Mouse (Mus musculus) natural killer cell, adult 2 months (primary cell): Measurements from ENCODE around the gene Cyp4a29.
"Not testable (repeated sequence)": the region's sequence is repeated elsewhere in the genome, so short reads cannot be mapped to it uniquely, and the experiment has no call there.

ENCODE experiments used
- DNase-seq, 2 experiments: peaks; one replicate each; pipeline ENCODE4 v3.0.0; 2022; ENCODE audit warnings: low spot score in 2 of 2

The Cyp4a29 gene

DNA sequence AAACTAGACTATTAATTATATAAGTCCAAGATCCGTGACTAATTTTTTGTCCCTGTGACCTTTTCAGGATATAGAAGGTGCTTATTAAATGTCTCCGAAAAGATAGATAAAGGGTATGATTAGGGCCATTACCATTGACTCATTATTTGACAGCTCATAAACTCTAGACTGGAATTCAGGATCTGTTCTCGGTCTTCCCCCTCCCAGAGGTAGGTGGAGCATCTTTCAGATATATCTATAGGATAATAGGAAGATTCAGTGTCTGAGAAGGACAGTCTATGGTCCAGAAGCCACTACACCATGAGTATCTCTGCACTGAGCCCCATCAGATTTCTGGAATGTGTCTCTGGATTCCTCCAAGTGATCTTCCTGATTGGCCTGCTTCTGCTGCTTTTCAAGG is at the start of gene Cyp4a29:
Gene Cyp4a29, plus strand, starts transcription at position 301 of the 400 bp plus-strand sequence.
- no peak for DNase-seq

DNA sequence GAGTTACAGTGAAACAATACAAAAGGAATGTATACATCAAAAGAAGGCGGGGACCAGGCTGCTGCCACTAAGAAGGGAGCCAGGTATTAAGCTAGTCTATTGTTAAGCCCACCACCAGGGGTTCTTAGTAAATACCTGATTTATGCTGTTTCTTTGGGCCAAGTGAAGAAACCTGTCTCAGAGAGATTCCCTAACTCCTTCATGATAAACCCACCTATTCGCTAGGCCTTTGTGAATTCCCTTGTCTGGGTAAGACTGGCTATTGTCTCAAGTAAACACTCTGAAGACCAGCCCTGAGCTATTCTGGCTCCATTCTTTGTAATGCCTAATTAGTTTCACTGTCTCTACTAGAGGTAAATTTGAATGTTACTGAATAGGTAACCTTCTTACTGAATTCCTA is 9.0 kb upstream of the Cyp4a29 start:
- not testable (repeated sequence) for DNase-seq

DNA sequence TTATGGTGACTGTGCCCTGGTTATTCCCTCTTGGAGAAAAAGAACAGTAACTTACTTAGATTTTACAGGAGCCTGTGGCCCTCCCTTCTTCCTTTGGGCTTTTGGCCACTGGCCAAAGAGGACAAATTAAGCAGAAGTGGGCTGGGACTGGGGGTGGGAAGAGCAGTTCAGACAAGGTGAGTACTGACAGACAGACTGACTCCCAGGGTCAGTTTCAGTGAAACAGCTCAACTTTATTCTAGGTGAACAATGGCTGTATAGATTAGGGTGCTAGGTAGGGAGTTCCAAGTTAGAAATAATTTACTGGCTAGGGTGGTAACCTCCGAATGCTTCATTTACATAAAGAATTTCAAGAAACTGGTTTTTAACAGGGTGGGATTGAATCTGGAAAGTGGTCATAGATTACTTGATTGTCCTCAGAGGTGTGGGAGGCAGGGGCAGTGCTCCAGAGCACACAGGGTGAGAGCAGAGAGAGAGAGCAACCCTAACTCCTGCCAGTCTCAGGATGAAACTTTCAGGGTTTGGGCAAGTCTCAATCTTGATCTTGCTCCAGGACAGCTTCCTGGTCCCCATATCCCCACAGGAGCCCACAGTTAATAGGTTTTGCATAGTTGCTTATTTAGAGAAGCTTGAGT is 5.3 kb upstream of the Cyp4a29 start:
- no peak for DNase-seq

DNA sequence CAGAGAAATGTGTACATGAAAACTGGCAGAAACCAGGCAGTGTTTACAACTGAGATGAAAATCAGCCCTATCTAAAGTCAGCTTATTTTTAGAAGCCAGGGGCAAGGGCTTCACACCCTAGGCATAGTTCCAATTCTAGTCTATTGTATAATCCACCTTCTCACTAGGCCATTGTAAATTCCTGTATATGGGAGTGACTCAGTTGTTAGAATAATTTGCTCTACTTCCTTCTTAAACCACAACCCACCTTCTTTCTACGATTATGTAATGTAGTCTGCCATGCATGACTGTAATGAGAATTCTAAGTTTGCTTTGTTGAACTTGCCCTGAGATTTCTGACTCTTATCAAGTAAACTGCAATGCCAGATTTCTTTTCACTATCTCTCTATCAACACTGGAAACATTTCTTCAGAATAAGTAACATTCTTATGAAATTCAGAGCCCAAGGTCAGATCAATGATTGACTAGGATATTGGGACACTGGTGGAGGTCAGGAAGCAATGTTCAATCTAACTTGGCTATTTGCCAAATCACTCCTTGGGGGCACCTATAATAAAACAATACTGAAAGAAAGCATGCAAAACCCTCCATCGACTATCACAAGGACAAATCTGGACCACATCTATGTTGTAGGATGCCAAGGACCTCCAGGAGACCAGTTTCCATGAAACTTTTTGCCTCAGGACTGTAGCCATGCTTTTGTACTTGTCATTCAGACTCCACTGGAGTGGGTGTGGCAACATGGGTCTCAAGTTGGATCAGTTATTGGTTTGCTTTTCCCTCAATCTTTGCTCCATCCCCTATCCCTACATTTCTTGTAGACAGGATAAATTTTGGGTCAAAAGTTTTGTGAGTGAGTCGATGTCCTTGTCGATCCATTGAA is 23.0 kb downstream of the Cyp4a29 start:
- DNase-seq, result not testable (repeated sequence)

DNA sequence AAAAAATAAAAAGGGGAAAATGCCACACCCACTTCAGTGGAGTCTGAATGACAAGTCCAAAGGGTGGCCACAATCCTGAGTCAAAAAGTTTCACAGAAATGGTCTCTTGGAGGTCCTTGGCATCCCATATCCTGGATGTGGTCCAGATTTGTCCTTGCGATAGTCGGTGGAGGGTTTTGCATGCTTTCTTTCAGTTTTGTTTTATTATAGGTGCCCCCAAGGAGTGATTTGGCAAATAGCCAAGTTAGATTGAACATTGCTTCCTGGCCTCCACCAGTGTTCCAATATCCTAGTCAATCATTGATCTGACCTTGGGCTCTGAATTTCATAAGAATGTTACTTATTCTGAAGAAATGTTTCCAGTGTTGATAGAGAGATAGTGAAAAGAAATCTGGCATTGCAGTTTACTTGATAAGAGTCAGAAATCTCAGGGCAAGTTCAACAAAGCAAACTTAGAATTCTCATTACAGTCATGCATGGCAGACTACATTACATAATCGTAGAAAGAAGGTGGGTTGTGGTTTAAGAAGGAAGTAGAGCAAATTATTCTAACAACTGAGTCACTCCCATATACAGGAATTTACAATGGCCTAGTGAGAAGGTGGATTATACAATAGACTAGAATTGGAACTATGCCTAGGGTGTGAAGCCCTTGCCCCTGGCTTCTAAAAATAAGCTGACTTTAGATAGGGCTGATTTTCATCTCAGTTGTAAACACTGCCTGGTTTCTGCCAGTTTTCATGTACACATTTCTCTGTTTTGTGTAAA is 36.5 kb downstream of the Cyp4a29 start:
- not testable (repeated sequence) for DNase-seq

DNA sequence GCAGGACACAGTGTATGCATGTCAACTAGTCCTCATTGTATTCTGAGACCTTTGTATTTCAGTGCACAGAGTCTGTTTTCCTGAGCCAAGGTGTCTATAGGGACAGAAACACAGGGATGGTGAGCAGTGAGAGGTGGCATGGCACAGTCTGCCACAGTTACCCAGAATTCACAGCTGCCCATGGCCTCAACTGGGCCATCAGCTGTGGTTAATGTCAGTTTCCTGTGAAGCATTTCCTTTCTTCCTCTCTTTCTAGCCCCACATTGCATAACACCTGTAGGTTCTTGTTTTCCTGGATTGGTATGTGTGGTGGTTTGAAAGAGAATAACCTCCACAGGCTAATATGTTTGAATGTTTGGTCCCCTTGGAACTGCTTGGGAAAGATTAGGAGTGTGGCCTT is 38.5 kb downstream of the Cyp4a29 start:
- DNase-seq, result no peak

DNA sequence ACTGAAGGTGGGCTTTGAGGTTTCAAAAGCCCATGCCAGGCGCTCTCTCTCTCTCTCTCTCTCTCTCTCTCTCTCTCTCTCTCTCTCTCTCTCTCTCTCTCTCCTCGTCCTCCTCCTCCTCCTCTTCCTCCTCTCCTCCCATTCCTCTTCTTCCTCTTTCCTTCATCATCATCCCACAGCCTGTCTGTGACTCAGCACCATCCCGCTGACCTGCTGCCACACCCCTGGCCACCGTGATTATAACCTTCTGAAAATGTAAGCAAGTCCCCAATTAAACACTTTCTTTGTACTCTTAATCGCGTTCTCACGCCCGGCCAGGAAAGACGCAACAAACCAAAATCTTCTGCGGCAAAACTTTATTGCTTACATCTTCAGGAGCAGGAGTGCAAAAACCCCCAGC is 38.9 kb downstream of the Cyp4a29 start:
- DNase-seq, result not testable (repeated sequence)

DNA sequence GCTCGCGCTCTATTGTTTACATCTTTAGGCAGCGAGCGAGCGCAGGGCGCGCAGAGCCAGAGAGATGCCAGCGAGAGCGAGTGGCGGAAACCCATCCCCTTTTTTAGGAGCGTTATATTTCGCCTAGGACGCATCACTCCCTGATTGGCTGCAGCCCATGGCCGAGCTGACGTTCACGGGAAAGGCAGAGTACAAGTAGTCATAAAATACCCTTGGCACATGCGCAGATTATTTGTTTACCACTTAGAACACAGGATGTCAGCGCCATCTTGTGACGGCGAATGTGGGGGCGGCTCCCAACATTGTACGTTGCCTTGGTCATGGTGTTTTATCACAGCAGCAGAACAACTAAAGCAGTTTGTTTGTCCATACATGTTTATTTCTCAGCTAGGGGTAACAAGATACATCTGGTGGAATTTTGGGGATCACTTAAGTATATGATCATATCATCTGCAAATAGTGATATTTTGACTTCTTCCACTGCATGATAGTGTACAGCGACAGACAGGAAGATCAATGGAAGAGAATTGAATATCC is 39.4 kb downstream of the Cyp4a29 start:
- DNase-seq, result not testable (repeated sequence)

DNA sequence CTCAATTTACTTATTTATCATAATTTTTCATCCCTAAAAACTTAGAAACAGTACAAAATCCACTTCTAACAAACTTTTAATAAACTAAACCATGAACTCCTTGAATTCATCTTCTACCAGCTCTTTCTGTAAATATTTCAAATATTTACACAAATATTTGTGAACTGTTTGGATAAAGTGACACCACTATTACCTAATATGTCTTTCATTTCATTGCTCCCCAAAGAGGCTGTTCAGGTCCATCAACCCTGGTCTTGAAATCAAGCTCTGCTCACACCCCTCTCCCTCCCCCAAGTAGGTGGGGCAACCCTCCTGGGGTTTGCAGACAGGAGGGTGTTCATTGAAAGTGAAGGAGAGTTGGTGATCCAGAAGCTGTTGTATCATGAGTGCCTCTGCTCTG is 56.9 kb downstream of the Cyp4a29 start, which contains the start of gene Cyp4a12a:
Gene Cyp4a12a, plus strand, starts transcription at position 301 of the 400 bp plus-strand sequence.
- not testable (repeated sequence) for DNase-seq
